8 mouse cellular contexts compared by ENCODE assay signal in the genomic region with DNA sequence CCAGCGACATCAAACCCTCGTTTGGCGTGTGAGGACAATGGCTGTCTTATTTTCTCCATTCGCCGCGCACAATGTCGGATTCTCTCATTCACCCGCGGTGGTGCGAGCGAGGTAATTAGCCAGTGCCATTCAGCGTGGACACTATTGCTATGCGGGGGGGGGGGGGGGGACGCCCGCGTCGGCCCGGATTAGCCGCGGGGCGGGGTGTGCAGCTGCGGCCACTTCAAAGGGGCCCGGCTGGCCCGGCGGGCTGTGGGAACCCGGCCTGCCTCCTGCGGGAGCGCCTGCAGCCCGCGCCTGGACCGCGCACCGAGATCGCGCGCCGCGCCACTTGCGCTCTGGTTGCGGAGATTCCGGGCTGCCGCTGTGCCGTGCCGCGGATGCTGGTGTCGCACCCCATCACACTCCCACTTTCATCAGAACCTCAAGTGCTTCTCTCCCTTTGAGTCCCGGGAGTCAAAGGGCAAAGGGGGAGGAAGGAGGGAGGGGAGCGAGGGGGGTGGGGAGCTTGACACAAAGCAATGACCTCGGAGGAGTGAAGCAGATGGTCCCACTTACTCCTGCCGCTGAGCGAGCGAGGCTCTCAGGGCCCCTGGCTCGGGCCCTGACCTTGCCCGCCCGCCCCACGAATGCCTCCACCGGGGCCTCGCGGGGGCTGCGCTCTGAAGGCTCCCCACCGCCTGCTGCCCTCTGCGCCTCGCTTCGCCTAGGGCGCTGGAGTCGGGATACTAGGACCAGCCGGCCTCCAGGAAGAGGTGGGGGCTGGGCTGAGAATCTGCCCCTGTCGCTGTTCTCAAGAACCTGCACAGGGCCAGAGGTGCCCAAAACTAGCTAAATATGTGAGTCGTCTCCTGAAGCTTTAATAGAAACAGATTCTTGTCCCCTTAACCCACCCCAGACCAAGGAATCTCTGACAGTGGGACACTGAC. TPM values are rescaled to one million over a fixed set of nuclear protein-coding genes. Genes with fewer than 3 reads are reported as not detected.
DNase-seq lines count a peak whose midpoint lies in the region; ATAC-seq and TF ChIP-seq lines count a peak whose summit lies in the region.
"Had no signal": no experiment of that assay in that cellular context is flagged by ENCODE, and none has a peak within 500 bp of the region (broad histone marks: within the 10 kb centered on the region; RNA-seq: fewer than 3 reads in every experiment).

No protein-coding gene starts in this region.

- H3K36me3 ChIP-seq in forebrain, postnatal 0 days (ENCODE audit: insufficient read depth): no peaks in the 10 kb centered on the region
- no peaks in the 10 kb centered on the region for H3K36me3 ChIP-seq in liver, embryonic 12.5 days

- 3% methylated on average over 63 of the region's 69 CpGs for WGBS in forebrain, postnatal 0 days
- WGBS in liver, embryonic 12.5 days (ENCODE audit: insufficient replicate concordance): 2% methylated on average over 60 of the region's 69 CpGs

- H3K27me3 ChIP-seq in forebrain, postnatal 0 days (ENCODE audit: insufficient read depth, low read length): no peaks in the 10 kb centered on the region
- H3K27me3 ChIP-seq in liver, embryonic 12.5 days (replicated peaks): peaks cover 87% of the 10 kb centered on the region

- no peak for TF ChIP-seq CTCF in forebrain, postnatal 0 days (IDR thresholded peaks at IDR 0.05; ENCODE audit: low read depth)

- H3K4me3 ChIP-seq in forebrain, postnatal 0 days (ENCODE audit: low read depth, low read length): peak overlapping the region; percentile 49
- H3K4me3 ChIP-seq in liver, embryonic 12.5 days: peak overlapping the region; percentile 42

- peak overlapping the region; percentile 56 for H3K9ac ChIP-seq in forebrain, postnatal 0 days
- H3K9ac ChIP-seq in liver, embryonic 12.5 days: no peak overlapping the region

- peak; percentile 48 to 62 for DNase-seq in layer of hippocampus, postnatal 10 days (ENCODE audit: low spot score in 2 of 2)
- no peak for DNase-seq in layer of hippocampus, adult 9-10 months (ENCODE audit: low spot score)
- DNase-seq in embryo, embryonic 10 days (ENCODE audit: low spot score): peak; percentile 92
- DNase-seq in forebrain, postnatal 0 days: peak; percentile 61
- peak; percentile 44 for DNase-seq in right cerebral cortex, postnatal 25 days
- DNase-seq in ovary, postnatal 10 days (ENCODE audit: low spot score): no peak

- H3K4me2 ChIP-seq in forebrain, postnatal 0 days (ENCODE audit: low read depth): peak overlapping the region; percentile 86
- H3K4me2 ChIP-seq in liver, embryonic 12.5 days: peak overlapping the region; percentile 66

- peak; percentile 81 for ATAC-seq in forebrain, postnatal 0 days
- no peak for ATAC-seq in liver, embryonic 12.5 days

- H3K27ac ChIP-seq in forebrain, postnatal 0 days (ENCODE audit: low read depth, low read length): peak overlapping the region; percentile 45; the same call in 1 of the 2 replicates
- H3K27ac ChIP-seq in liver, embryonic 12.5 days: no peak overlapping the region
- H3K27ac ChIP-seq: macrophage had no signal

- H3K9me3 ChIP-seq in forebrain, postnatal 0 days (ENCODE audit: low read length): no peaks in the 10 kb centered on the region
- no peaks in the 10 kb centered on the region for H3K9me3 ChIP-seq in liver, embryonic 12.5 days (replicated peaks)

- peaks cover 9% of the 10 kb centered on the region for H3K4me1 ChIP-seq in forebrain, postnatal 0 days (ENCODE audit: insufficient read depth)
- H3K4me1 ChIP-seq in liver, embryonic 12.5 days: peaks cover 11% of the 10 kb centered on the region; the same call in 1 of the 2 replicates

RNA-seq across cellular contexts. Expression of gene Igdcc3, which starts 22.0 kb away (rescaled TPM):
- total RNA-seq in layer of hippocampus, postnatal 10 days (2021): 1 to 10 TPM; 5.4 to 7.1 TPM
- 2.7 and 3.0 TPM in 2 replicates for total RNA-seq in forebrain, postnatal 0 days (2014; rRNA removed)
- 2.6 and 4.2 TPM in 2 replicates for polyA plus RNA-seq in forebrain, postnatal 0 days (2015; fragmentation: Nextera tagmentation; extraction: Ambion mirVana)
- polyA plus RNA-seq in liver, embryonic 12.5 days (2016; fragmentation: Nextera tagmentation; extraction: Ambion mirVana): 0.75 and 0.79 TPM in 2 replicates
- polyA plus RNA-seq: macrophage had no signal

RNA-seq across cellular contexts. Expression of gene Parp16, which starts 32.2 kb away (rescaled TPM):
- total RNA-seq in layer of hippocampus, postnatal 10 days (2021): 1 to 10 TPM; 4.5 to 5.6 TPM
- 6.1 and 6.3 TPM in 2 replicates for total RNA-seq in forebrain, postnatal 0 days (2014; rRNA removed)
- 4.2 and 6.7 TPM in 2 replicates for polyA plus RNA-seq in forebrain, postnatal 0 days (2015; fragmentation: Nextera tagmentation; extraction: Ambion mirVana)
- 7.7 and 8.6 TPM in 2 replicates for polyA plus RNA-seq in liver, embryonic 12.5 days (2016; fragmentation: Nextera tagmentation; extraction: Ambion mirVana)

Comparison
In these comparisons a context has a peak if more than half of its experiments do, and no peak if none do; other contexts are left out.
1. DNase-seq: peak in layer of hippocampus, postnatal 10 days (2 of 2), embryo, embryonic 10 days (single experiment), forebrain, postnatal 0 days (single experiment) and right cerebral cortex, postnatal 25 days (single experiment); none in layer of hippocampus, adult 9-10 months (single experiment) and ovary, postnatal 10 days (single experiment).